Mouse (Mus musculus): Measurements from ENCODE around the gene Dnmt3a.

- TF ChIP-seq EP300 (IDR thresholded peaks at IDR 0.05; ENCODE audit: low read depth), result no peak
- no peak for TF ChIP-seq CTCF (IDR thresholded peaks at IDR 0.05; ENCODE audit: low read depth)
These were observed 2.7 kb downstream of the Dnmt3a start for GRCm38 (mm10) chr12:3808396-3808981.
